Mouse (Mus musculus): ENCODE data around the gene Gatad2b. TPM values are rescaled to one million over a fixed set of nuclear protein-coding genes. Genes with fewer than 3 reads are reported as not detected.

The Gatad2b gene
- polyA plus RNA-seq, 1 experiment from 2014 or later = 12.1 TPM

DNA sequence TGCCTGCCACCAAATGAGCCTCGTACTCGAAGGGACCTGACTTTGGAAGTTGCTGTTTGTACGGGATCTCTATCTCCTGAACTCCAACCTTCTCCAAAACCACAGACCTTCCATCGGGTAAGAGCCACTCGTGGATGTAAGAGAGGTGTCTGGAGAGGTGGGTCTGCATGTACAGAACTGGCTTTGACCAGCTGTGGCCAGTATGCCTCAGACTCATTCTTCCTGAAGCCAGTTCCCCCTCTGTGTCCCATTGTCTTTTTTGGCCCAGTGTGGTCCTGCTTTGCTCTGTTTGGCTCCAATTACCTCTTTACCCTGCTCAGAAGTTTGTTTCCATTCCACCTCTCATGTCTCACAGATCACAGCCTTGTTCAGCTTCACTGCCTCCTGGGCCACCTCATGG, 85.5 kb downstream of the Gatad2b start:
- no peak for ATAC-seq

DNA sequence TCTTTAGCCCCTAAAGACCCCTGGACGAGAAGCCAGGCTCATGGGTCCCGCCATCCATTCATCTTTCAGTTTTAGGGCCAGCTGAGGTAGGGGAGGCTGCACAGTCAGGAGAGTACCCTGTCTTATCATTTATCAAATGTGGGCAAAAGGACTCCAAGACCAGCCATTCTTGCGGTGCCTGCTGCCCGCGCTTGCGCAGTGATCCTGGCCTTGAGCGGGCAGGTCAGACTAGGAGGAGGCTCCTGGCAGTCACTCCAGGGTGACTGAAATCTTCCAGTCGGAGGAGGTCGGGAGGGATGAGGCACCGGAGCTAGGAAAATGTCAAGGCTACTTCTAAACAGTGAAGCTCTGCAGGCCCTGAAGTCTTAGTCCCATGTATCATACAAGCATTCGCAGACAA, 88.7 kb downstream of the Gatad2b start:
- Histone ChIP-seq H3K27me3 (replicated peaks; ENCODE audit: control insufficient read depth, insufficient read depth, low read length) (no peaks in the 10 kb centered on the region), H3K9ac (ENCODE audit: low read depth, low read length) (no peak overlapping the region), H3K9me3 (ENCODE audit: control insufficient read depth, low read length) (no peaks in the 10 kb centered on the region), H3K4me3 (ENCODE audit: low read length) (no peak overlapping the region), H3K36me3 (ENCODE audit: control insufficient read depth, insufficient read depth, low read length) (peaks cover 7% of the 10 kb centered on the region; the same call in 1 of the 2 replicates), H3K4me1 (ENCODE audit: control insufficient read depth, insufficient read depth, low read depth, low read length) (peaks cover under 1% of the 10 kb centered on the region), H3K4me2 (ENCODE audit: low read length) (no peak overlapping the region), H3K27ac (ENCODE audit: low read depth, low read length) (no peak overlapping the region)
- ATAC-seq = no peak
- 74% methylated on average over 11 of the region's 11 CpGs for WGBS

More for the DNA sequence above, 85.5 kb downstream of the Gatad2b start:
- Histone ChIP-seq H3K9me3 (ENCODE audit: control insufficient read depth, low read length) (no peaks in the 10 kb centered on the region), H3K9ac (ENCODE audit: low read depth, low read length) (no peak overlapping the region), H3K4me2 (ENCODE audit: low read length) (no peak overlapping the region), H3K4me1 (ENCODE audit: control insufficient read depth, insufficient read depth, low read depth, low read length) (no peaks in the 10 kb centered on the region), H3K36me3 (ENCODE audit: control insufficient read depth, insufficient read depth, low read length) (no peaks in the 10 kb centered on the region), H3K27ac (ENCODE audit: low read depth, low read length) (no peak overlapping the region), H3K4me3 (ENCODE audit: low read length) (no peak overlapping the region), H3K27me3 (replicated peaks; ENCODE audit: control insufficient read depth, insufficient read depth, low read length) (no peaks in the 10 kb centered on the region)
- 72% methylated on average over 5 of the region's 5 CpGs for WGBS

DNA sequence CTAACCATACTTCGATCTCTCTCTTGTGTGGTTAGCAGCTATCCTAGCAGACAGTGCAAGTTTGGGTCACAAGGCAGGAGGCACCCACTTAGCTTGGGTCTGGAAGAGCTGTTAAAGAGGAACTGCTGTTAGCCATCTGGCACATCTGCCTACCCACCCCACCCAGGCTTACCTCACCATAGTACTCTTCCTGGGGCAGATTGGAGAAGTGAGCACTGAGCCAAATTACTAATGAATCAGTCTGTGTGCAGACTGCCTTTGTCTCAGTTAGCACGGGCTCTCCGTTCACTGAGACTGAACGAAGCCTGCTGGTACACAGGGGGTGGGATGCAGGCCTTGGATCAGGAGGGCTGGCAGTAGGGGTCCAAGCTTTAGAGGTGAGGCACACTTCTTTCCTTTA, 90.7 kb downstream of the Gatad2b start:
- Histone ChIP-seq H3K4me3 (ENCODE audit: low read length) (no peak overlapping the region), H3K4me2 (ENCODE audit: low read length) (no peak overlapping the region), H3K27ac (ENCODE audit: low read depth, low read length) (no peak overlapping the region), H3K36me3 (ENCODE audit: control insufficient read depth, insufficient read depth, low read length) (peaks cover 7% of the 10 kb centered on the region; the same call in 1 of the 2 replicates), H3K27me3 (replicated peaks; ENCODE audit: control insufficient read depth, insufficient read depth, low read length) (no peaks in the 10 kb centered on the region), H3K9me3 (ENCODE audit: control insufficient read depth, low read length) (no peaks in the 10 kb centered on the region), H3K4me1 (ENCODE audit: control insufficient read depth, insufficient read depth, low read depth, low read length) (peaks cover 19% of the 10 kb centered on the region), H3K9ac (ENCODE audit: low read depth, low read length) (no peak overlapping the region)
- no peak; the same call in 1 of the 2 replicates for ATAC-seq
- 64% methylated on average over 4 of the region's 4 CpGs for WGBS

DNA sequence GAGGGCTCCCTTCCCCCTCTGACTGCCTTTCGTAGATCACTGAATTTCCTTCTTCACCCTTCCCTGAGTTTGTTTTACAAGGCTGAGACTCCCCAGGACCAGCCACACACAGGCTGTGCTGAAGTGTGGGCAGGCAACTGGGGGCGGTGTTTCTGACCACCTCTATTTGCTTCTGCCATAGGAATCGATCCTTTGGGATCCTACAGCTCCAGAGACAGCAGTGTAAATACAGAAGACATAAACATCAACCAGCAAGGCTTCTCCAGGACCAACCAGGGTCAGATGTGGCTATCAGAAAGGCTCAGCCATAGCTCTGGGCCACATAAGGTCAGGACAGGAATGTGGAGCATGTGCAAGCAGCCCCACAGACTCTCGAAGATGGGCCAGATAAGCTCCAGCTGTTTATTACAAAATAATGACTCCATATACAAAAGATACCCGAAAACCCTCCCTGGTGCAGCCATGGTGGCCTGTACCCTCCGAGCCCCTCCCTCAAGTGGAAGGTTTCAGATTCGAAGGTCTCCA, 91.9 kb downstream of the Gatad2b start:
- H3K27me3 ChIP-seq (replicated peaks; ENCODE audit: control insufficient read depth, insufficient read depth, low read length) = no peaks in the 10 kb centered on the region
- WGBS = 87% methylated on average over 7 of the region's 7 CpGs
- no peaks in the 10 kb centered on the region for H3K9me3 ChIP-seq (ENCODE audit: control insufficient read depth, low read length)
- peaks cover 24% of the 10 kb centered on the region for H3K4me1 ChIP-seq (ENCODE audit: control insufficient read depth, insufficient read depth, low read depth, low read length)
- no peak for ATAC-seq
- no peak overlapping the region for H3K9ac ChIP-seq (ENCODE audit: low read depth, low read length)
- H3K27ac ChIP-seq (ENCODE audit: low read depth, low read length) = no peak overlapping the region
- H3K36me3 ChIP-seq (ENCODE audit: control insufficient read depth, insufficient read depth, low read length) = peaks cover 7% of the 10 kb centered on the region; the same call in 1 of the 2 replicates
- no peak overlapping the region for H3K4me2 ChIP-seq (ENCODE audit: low read length)
- H3K4me3 ChIP-seq (ENCODE audit: low read length) = no peak overlapping the region

DNA sequence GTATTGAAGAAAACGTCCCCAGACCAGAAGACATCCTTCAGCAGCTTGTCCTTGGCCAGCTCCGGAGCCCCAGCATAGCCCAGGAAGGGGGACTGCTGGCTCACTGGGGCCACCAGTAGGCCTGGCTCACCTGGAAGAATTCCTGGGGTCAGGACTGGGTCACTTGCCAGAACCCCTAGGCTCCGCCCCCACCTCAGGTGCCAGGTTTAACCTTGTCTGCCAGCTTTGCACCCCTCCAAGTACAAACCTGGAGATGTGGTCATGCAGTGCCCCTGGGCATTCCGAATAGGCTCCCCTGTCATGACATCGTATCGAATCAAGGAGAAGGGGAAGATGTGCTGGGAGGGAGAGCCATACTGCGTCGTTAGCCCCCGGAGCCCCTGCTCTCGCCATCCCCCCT, 93.8 kb downstream of the Gatad2b start:
- Histone ChIP-seq H3K27ac (ENCODE audit: low read depth, low read length) (no peak overlapping the region), H3K4me3 (ENCODE audit: low read length) (0 out of 2 replicates have a peak overlapping the region, but pooled peaks have one; percentile 80), H3K9ac (ENCODE audit: low read depth, low read length) (no peak overlapping the region), H3K4me2 (ENCODE audit: low read length) (peak overlapping the region; percentile 92), H3K9me3 (ENCODE audit: control insufficient read depth, low read length) (no peaks in the 10 kb centered on the region), H3K27me3 (replicated peaks; ENCODE audit: control insufficient read depth, insufficient read depth, low read length) (no peaks in the 10 kb centered on the region), H3K36me3 (ENCODE audit: control insufficient read depth, insufficient read depth, low read length) (peaks cover 13% of the 10 kb centered on the region), H3K4me1 (ENCODE audit: control insufficient read depth, insufficient read depth, low read depth, low read length) (peaks cover 36% of the 10 kb centered on the region)
- WGBS = 97% methylated on average over 10 of the region's 10 CpGs
- ATAC-seq = no peak

DNA sequence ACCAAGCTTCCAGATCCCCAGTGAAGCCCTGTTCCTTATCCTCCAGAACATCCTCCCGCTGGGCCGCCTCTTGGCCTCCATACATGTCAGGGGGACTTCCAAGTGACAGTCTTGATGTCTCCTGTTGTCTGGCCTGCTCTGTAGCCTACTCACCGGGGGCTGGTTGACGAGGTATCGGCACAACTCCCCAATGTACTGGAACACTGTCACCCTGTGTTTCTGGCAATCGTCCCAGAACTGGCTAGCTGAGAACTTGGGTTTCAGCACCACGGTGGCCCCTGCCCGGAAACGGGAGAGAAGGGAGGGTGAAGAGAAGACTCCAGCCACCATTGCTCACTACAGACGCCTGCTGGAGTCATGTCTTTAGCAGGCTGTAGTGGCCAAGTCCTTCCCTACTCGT, 94.5 kb downstream of the Gatad2b start:
- peak overlapping the region; percentile 80 for H3K4me3 ChIP-seq (ENCODE audit: low read length)
- peaks cover 19% of the 10 kb centered on the region for H3K36me3 ChIP-seq (ENCODE audit: control insufficient read depth, insufficient read depth, low read length)
- H3K27ac ChIP-seq (ENCODE audit: low read depth, low read length) = peak overlapping the region; percentile 48; the same call in 1 of the 2 replicates
- no peaks in the 10 kb centered on the region for H3K27me3 ChIP-seq (replicated peaks; ENCODE audit: control insufficient read depth, insufficient read depth, low read length)
- 50% methylated on average over 11 of the region's 11 CpGs for WGBS
- ATAC-seq = no peak
- no peaks in the 10 kb centered on the region for H3K9me3 ChIP-seq (ENCODE audit: control insufficient read depth, low read length)
- H3K4me1 ChIP-seq (ENCODE audit: control insufficient read depth, insufficient read depth, low read depth, low read length) = peaks cover 36% of the 10 kb centered on the region
- H3K9ac ChIP-seq (ENCODE audit: low read depth, low read length) = peak overlapping the region; percentile 95
- H3K4me2 ChIP-seq (ENCODE audit: low read length) = peak overlapping the region; percentile 92

DNA sequence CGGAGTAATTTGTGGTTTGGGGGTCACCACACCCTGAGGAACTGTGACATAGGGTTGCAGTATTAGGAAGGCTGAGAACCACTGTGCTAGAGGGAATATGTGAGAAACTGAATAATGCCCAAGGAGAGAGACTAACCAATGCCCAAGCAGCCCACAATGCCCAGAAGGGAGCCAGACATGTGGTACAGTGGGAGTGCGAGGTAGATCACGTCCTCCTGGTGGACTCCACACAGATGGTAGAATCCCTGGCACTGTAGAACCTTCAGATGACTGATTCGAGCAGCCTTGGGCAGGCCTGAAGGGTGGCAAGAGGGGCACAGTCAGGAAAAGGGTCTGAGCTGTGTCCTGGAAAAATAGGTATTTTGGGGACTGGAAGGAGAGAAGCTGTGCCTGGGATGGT, 95.2 kb downstream of the Gatad2b start:
- ATAC-seq = peak; percentile 1; the same call in 1 of the 2 replicates
- 65% methylated on average over 4 of the region's 4 CpGs for WGBS
- H3K9me3 ChIP-seq (ENCODE audit: control insufficient read depth, low read length) = no peaks in the 10 kb centered on the region
- H3K4me1 ChIP-seq (ENCODE audit: control insufficient read depth, insufficient read depth, low read depth, low read length) = peaks cover 36% of the 10 kb centered on the region
- peaks cover 26% of the 10 kb centered on the region for H3K36me3 ChIP-seq (ENCODE audit: control insufficient read depth, insufficient read depth, low read length)
- H3K27ac ChIP-seq (ENCODE audit: low read depth, low read length) = no peak overlapping the region
- no peaks in the 10 kb centered on the region for H3K27me3 ChIP-seq (replicated peaks; ENCODE audit: control insufficient read depth, insufficient read depth, low read length)
- peak overlapping the region; percentile 92 for H3K4me2 ChIP-seq (ENCODE audit: low read length)
- peak overlapping the region; percentile 80 for H3K4me3 ChIP-seq (ENCODE audit: low read length)
- H3K9ac ChIP-seq (ENCODE audit: low read depth, low read length) = peak overlapping the region; percentile 95

DNA sequence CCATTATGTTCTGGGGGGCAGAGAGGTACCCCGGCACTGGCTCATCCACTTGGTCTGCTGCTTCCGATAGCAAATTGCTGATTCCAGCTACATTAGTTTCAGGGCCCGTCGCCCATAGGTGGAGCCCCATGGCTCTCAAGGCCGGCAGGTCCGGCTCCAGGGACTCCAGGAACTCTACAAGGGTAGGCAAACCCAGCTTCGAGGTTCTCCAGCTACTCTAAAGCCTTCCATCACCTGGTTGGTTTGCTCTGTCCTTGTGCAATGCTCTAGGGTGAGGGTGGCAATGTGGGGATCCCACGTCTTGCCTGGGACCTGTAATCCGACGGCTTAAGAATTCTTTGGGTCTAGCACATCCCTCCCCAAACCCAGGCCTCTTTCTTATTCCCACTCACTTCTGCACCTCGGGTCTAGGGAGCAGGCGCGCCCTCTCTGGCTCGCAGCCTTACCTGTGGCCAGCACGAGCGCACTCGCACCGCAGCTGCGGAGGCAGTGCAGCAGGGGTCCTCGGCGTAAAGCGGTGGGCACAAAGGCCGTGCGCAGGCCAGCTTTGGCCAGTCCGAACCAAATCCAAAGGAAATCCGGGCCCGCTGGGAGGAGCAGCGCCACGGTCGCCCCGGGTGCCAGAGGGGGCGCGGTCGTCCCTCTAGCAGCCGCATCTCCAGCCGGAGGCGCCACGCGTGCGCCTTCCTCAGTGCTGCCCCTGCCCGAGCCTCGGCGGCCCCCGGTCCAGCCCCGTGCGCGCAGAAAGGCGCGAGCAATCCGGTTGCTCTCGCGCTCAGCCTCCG, 95.9 kb downstream of the Gatad2b start:
- no peaks in the 10 kb centered on the region for H3K9me3 ChIP-seq (ENCODE audit: control insufficient read depth, low read length)
- WGBS = 2% methylated on average over 53 of the region's 53 CpGs
- H3K36me3 ChIP-seq (ENCODE audit: control insufficient read depth, insufficient read depth, low read length) = peaks cover 28% of the 10 kb centered on the region

More for the DNA sequence above, 95.9 kb downstream of the Gatad2b start:
- Histone ChIP-seq H3K27ac (ENCODE audit: low read depth, low read length) (peak overlapping the region; percentile 94), H3K9ac (ENCODE audit: low read depth, low read length) (peak overlapping the region; percentile 95), H3K4me1 (ENCODE audit: control insufficient read depth, insufficient read depth, low read depth, low read length) (peaks cover 36% of the 10 kb centered on the region), H3K27me3 (replicated peaks; ENCODE audit: control insufficient read depth, insufficient read depth, low read length) (no peaks in the 10 kb centered on the region), H3K4me3 (ENCODE audit: low read length) (peak overlapping the region; percentile 80), H3K4me2 (ENCODE audit: low read length) (peak overlapping the region; percentile 92)
- peak; percentile 73 for ATAC-seq

All from hindbrain, embryonic 16.5 days (tissue).